Mouse (Mus musculus): ENCODE measurements around the gene Alg6. TPM values are rescaled to one million over a fixed set of nuclear protein-coding genes. Genes with fewer than 3 reads are reported as not detected.

Alg6 gene
- total and polyA plus RNA-seq, 2 experiments from 2014 or later: 6.3 to 54.3 TPM

DNA sequence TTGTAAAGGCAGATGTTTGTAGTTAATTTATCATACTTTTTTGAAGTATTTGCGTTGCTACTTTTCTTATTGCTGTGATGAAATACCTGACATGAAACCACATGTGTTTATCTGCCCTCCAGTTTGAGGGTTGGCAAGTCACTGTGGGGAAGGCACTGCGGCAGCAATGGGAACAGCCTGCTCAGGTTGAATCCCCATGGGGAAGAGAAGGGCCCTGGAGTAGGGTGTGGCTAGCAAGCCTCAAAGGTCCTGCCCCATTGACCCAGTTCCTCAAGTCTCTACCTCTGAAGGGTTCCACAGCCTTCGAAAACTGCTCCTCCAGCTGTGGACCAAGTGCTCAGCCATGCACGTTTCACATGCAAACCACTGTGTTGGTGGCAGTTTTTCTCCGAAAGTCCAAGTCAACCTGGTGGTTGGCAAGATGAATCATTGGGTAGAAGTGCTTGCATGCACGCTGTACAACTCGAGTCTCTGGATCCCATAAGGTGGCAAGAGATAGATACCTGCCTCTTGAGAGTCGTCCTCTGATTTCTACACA, 10.5 kb downstream of the Alg6 start:
- H3K27me3 ChIP-seq (ENCODE audit: control insufficient read depth, insufficient read depth, low read length): no peaks in the 10 kb centered on the region
- H3K27ac ChIP-seq (ENCODE audit: low read depth): no peak overlapping the region
- 91% methylated on average over 8 of the region's 8 CpGs for WGBS
- peaks cover 36% of the 10 kb centered on the region for H3K36me3 ChIP-seq (replicated peaks; ENCODE audit: control insufficient read depth, insufficient read depth, low read length)
- DNase-seq (ENCODE audit: low spot score) (no peak), ATAC-seq (ENCODE audit: insufficient read depth, low read depth) (no peak)
- no peak overlapping the region for H3K4me3 ChIP-seq (ENCODE audit: low read depth, low read length)
- H3K9ac ChIP-seq (replicated peaks; ENCODE audit: low read depth, low read length): no peak overlapping the region
- H3K4me1 ChIP-seq (ENCODE audit: control insufficient read depth, insufficient read depth): no peaks in the 10 kb centered on the region
- TF ChIP-seq EP300 (IDR thresholded peaks at IDR 0.05; ENCODE audit: low read depth): no peak
- no peak for TF ChIP-seq CTCF (IDR thresholded peaks at IDR 0.05; ENCODE audit: low read depth)
- no peak overlapping the region for H3K4me2 ChIP-seq (ENCODE audit: low read depth, low read length)
- H3K9me3 ChIP-seq (replicated peaks; ENCODE audit: control insufficient read depth, low read length): peaks cover 6% of the 10 kb centered on the region; the same call in 1 of the 2 replicates

DNA sequence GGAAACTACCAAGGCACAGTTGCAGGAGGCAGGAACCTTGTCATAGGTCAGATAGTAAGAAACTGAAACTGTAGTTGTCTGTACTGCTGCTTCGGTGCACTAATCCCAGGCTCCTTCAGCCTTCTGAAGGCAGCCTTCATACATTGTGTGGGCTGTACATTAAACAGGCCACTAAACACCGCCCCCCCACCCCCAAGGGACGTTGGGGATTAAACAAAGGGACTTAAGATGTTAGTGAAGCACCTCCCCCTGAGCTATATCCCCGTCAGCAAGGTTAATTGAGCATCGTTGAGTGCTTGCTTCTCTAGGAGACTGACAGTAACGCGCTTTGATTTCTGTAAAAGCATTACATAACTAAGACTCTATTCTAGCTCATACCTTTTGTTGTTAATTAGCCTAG, 24.4 kb downstream of the Alg6 start:
- Histone ChIP-seq H3K9me3 (replicated peaks; ENCODE audit: control insufficient read depth, low read length) (no peaks in the 10 kb centered on the region), H3K4me1 (ENCODE audit: control insufficient read depth, insufficient read depth) (no peaks in the 10 kb centered on the region), H3K27ac (ENCODE audit: low read depth) (no peak overlapping the region), H3K4me2 (ENCODE audit: low read depth, low read length) (no peak overlapping the region), H3K4me3 (ENCODE audit: low read depth, low read length) (no peak overlapping the region), H3K9ac (replicated peaks; ENCODE audit: low read depth, low read length) (no peak overlapping the region), H3K36me3 (replicated peaks; ENCODE audit: control insufficient read depth, insufficient read depth, low read length) (no peaks in the 10 kb centered on the region), H3K27me3 (ENCODE audit: control insufficient read depth, insufficient read depth, low read length) (no peaks in the 10 kb centered on the region)
- ATAC-seq (ENCODE audit: insufficient read depth, low read depth) (no peak), DNase-seq (ENCODE audit: low spot score) (no peak)
- WGBS: 65% methylated on average over 7 of the region's 7 CpGs
- TF ChIP-seq EP300 (IDR thresholded peaks at IDR 0.05; ENCODE audit: low read depth): no peak
- no peak for TF ChIP-seq CTCF (IDR thresholded peaks at IDR 0.05; ENCODE audit: low read depth)

DNA sequence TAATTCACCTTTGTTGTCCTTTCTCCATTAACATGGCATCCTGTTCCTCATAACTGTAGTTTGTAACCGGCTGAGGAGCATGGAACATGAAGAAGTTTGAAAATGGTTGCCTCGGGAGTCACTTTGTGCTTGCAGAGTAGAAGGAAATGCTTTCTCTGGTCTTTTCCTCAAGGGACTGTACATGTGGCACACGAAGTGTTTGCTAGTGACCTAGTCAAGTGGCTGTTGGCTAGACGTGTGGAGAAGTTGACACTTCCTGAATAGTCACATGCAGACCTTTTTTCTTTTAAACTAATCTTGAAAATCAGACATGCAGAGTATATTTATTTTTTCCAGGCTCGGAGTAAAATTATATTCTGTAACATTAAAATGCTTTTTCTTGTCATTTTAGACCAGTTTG, 37.0 kb downstream of the Alg6 start:
- WGBS: 71% methylated on average over 5 of the region's 5 CpGs
- H3K9ac ChIP-seq (replicated peaks; ENCODE audit: low read depth, low read length): no peak overlapping the region
- no peaks in the 10 kb centered on the region for H3K9me3 ChIP-seq (replicated peaks; ENCODE audit: control insufficient read depth, low read length)
- H3K4me1 ChIP-seq (ENCODE audit: control insufficient read depth, insufficient read depth): no peaks in the 10 kb centered on the region
- H3K27me3 ChIP-seq (ENCODE audit: control insufficient read depth, insufficient read depth, low read length): no peaks in the 10 kb centered on the region
- no peak overlapping the region for H3K4me3 ChIP-seq (ENCODE audit: low read depth, low read length)
- no peak overlapping the region for H3K4me2 ChIP-seq (ENCODE audit: low read depth, low read length)
- H3K27ac ChIP-seq (ENCODE audit: low read depth): no peak overlapping the region
- TF ChIP-seq CTCF (IDR thresholded peaks at IDR 0.05; ENCODE audit: low read depth): no peak
- TF ChIP-seq EP300 (IDR thresholded peaks at IDR 0.05; ENCODE audit: low read depth): no peak
- ATAC-seq (ENCODE audit: insufficient read depth, low read depth) (no peak), DNase-seq (ENCODE audit: low spot score) (no peak)
- H3K36me3 ChIP-seq (replicated peaks; ENCODE audit: control insufficient read depth, insufficient read depth, low read length): 0 out of 2 replicates have a peak, but pooled peaks cover 9% of the 10 kb centered on the region

DNA sequence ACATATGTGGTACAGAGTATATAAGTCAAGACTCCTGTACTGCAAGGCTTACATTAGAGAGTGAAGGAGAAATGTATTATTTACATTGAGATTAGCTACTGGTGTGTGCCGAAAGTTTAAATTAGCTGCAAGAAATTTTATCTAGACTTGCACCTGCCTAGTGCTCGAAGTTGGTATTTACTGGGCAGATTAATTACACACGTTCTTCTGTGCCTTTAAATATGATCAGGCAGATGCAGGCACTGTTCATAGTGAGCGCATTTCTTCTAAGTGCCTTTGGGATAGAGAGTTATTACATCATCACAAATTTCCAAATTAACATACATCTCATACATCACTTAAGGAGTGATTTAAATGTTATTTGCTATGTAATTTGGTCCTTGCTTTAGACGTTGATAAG, 50.8 kb downstream of the Alg6 start:
- no peak overlapping the region for H3K9ac ChIP-seq (replicated peaks; ENCODE audit: low read depth, low read length)
- no peaks in the 10 kb centered on the region for H3K4me1 ChIP-seq (ENCODE audit: control insufficient read depth, insufficient read depth)
- no peak for TF ChIP-seq EP300 (IDR thresholded peaks at IDR 0.05; ENCODE audit: low read depth)
- TF ChIP-seq CTCF (IDR thresholded peaks at IDR 0.05; ENCODE audit: low read depth): no peak
- no peaks in the 10 kb centered on the region for H3K36me3 ChIP-seq (replicated peaks; ENCODE audit: control insufficient read depth, insufficient read depth, low read length)
- no peak overlapping the region for H3K4me3 ChIP-seq (ENCODE audit: low read depth, low read length)
- H3K9me3 ChIP-seq (replicated peaks; ENCODE audit: control insufficient read depth, low read length): no peaks in the 10 kb centered on the region
- WGBS: 73% methylated on average over 5 of the region's 5 CpGs
- ATAC-seq (ENCODE audit: insufficient read depth, low read depth) (no peak), DNase-seq (ENCODE audit: low spot score) (no peak)
- H3K4me2 ChIP-seq (ENCODE audit: low read depth, low read length): no peak overlapping the region
- no peak overlapping the region for H3K27ac ChIP-seq (ENCODE audit: low read depth)
- H3K27me3 ChIP-seq (ENCODE audit: control insufficient read depth, insufficient read depth, low read length): no peaks in the 10 kb centered on the region

DNA sequence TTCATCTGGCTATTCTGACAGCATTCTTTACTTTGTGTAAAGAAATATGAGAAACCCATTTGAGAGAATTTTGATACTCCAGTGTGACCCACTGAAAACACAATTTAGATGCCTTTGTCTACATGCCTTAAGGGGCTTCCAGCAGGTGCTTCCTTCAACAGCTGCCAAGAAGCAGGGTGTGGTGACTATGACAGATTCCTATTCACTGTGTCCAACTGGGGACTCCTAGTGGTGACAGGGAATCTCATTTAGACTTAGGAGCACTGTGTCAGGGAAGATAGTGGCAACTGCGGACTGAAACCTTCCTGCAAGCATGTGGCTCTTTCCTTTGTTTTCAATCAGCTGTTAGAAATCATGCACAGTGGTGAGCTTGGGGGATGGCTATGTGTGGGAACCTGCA, 51.3 kb downstream of the Alg6 start:
- ATAC-seq (ENCODE audit: insufficient read depth, low read depth): peak; percentile 57; the same call in 1 of the 2 replicates
- Histone ChIP-seq H3K27ac (ENCODE audit: low read depth) (no peak overlapping the region), H3K9me3 (replicated peaks; ENCODE audit: control insufficient read depth, low read length) (no peaks in the 10 kb centered on the region), H3K27me3 (ENCODE audit: control insufficient read depth, insufficient read depth, low read length) (no peaks in the 10 kb centered on the region), H3K4me2 (ENCODE audit: low read depth, low read length) (no peak overlapping the region), H3K4me3 (ENCODE audit: low read depth, low read length) (no peak overlapping the region), H3K4me1 (ENCODE audit: control insufficient read depth, insufficient read depth) (no peaks in the 10 kb centered on the region), H3K9ac (replicated peaks; ENCODE audit: low read depth, low read length) (no peak overlapping the region), H3K36me3 (replicated peaks; ENCODE audit: control insufficient read depth, insufficient read depth, low read length) (no peaks in the 10 kb centered on the region)
- WGBS: 16% methylated on average over 1 of the region's 1 CpGs
- TF ChIP-seq EP300 (IDR thresholded peaks at IDR 0.05; ENCODE audit: low read depth) (no peak), CTCF (IDR thresholded peaks at IDR 0.05; ENCODE audit: low read depth) (peak; percentile 65)
- DNase-seq (ENCODE audit: low spot score): peak; percentile 27

DNA sequence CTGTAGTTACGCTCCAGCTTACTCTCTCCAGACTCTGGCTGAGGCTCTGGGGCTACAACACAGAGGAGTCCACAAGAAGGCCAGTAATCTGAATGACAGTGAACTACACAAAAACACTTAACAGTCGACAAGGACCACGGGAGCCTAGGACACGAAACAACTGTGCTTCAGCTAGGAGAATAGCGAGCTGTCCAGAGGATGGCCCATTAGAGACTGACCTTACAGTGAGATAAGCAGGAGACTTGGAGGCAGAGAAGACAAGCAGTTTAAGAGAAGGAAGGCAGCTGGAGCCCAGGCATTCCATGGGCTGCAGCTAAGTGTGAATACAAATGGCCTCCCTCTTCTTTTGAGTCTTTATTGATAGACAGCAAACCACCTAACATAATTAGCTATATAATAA, 55.1 kb downstream of the Alg6 start:
- DNase-seq (ENCODE audit: low spot score): no peak
- Histone ChIP-seq H3K27ac (ENCODE audit: low read depth) (no peak overlapping the region), H3K27me3 (ENCODE audit: control insufficient read depth, insufficient read depth, low read length) (no peaks in the 10 kb centered on the region), H3K4me2 (ENCODE audit: low read depth, low read length) (no peak overlapping the region), H3K4me3 (ENCODE audit: low read depth, low read length) (no peak overlapping the region), H3K9ac (replicated peaks; ENCODE audit: low read depth, low read length) (no peak overlapping the region), H3K4me1 (ENCODE audit: control insufficient read depth, insufficient read depth) (no peaks in the 10 kb centered on the region), H3K9me3 (replicated peaks; ENCODE audit: control insufficient read depth, low read length) (no peaks in the 10 kb centered on the region), H3K36me3 (replicated peaks; ENCODE audit: control insufficient read depth, insufficient read depth, low read length) (no peaks in the 10 kb centered on the region)
- no peak for TF ChIP-seq EP300 (IDR thresholded peaks at IDR 0.05; ENCODE audit: low read depth)
- no peak for TF ChIP-seq CTCF (IDR thresholded peaks at IDR 0.05; ENCODE audit: low read depth)
- ATAC-seq (ENCODE audit: insufficient read depth, low read depth): no peak
- 53% methylated on average over 5 of the region's 5 CpGs for WGBS

Measured in heart, postnatal 0 days (tissue).